Mouse (Mus musculus): ENCODE measurements around the gene Tmem14c.

Tmem14c gene

DNA sequence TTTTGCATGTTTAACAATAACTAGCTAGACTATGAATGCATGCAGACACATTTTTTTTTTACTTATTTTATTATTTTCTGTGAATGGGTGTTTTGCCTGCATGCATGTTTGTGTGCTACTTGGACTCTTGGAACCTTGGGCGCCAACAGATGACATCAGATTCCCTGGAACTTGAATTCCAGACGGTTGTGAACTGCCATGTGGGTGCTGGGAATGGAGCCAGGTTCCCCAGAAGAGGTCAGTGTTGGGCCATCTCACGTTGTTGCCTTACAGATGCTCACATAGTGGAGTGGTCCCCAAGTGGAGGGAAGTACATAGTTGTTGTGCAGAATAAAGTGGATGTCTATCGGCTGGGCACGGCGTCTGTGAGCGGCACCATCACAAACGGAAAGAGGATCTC is 7.1 kb upstream of the Tmem14c start:
- no peak for DNase-seq (ENCODE audit: low spot score)

DNA sequence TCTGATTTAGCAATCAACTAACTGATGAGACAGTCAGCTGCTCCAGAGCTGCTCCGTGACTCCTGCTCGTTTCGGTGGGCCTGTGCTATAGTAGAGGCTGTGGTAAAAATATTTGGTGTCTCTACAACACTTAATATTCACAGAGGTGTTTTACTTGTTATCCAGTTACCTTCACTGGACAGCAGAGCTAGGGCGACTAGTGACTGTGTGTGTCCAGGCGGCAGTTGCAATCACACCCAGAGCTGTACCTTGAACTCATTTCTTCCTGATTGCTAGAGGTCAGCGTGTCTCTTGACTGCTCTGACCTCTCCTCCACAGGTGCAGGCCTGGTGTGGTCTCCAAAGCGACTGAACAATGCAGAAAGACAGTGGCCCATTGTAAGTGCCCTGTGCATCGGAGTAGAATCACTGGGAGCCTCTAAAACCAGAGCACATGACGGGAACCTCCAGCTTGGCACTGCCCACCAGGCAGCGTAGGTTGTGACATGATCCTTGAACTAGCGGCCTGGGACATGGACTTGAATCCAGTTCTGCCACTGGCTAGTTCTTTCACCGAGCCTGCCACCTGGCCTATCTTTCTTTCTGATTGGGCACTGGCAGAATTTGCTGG is 809 bp downstream of the Tmem14c start:
- no peak for DNase-seq (ENCODE audit: low spot score)

- DNase-seq (ENCODE audit: low spot score) = no peak
Measured at GRCm38 (mm10) chr13:41017832-41018231, 1.7 kb downstream of the Tmem14c start.

GRCm38 (mm10) chr13:41018236-41018635 is 2.1 kb downstream of the Tmem14c start:
- DNase-seq (ENCODE audit: low spot score) = no peak

GRCm38 (mm10) chr13:41018756-41019591 is 2.9 kb downstream of the Tmem14c start:
- no peak for DNase-seq (ENCODE audit: low spot score)

DNA sequence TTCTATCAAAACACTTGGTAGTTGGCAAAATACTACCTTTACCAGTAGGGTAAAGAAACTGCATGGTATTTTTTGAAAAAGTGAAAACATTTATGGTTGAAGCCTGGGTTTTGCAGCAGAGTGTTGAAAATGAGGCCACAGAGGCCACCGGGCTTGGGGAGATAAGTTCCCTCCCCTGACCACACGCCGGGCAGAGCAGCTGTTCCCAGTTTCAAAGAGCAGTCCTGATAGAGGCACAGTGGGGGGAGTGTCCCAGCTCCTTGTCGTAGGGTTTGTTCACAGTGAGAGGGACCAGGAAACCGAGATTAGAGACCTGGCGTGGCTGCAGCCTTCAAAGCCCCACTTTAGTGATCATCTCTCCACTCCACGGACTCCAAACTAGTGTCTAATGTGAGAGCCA is 4.4 kb downstream of the Tmem14c start:
- DNase-seq (ENCODE audit: low spot score) = no peak

DNA sequence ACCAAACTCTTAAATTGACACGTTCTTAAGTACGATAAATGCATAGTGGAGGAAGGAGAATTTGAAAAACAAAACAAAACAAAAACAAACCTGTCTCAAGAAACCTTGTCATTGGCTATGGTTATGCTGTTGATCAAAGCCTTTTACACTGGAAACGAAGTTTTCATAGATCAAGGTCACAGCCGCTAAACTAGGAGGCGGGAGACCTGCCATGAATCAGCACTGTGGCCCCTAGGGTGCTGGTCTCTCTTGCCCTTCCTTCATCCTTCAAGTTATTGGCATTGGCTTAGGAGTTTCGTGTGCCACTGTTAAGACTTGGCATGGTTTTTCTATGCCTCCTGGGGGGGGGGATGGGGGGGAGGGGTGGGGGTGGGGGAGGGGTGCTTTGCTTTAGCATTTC is 5.5 kb downstream of the Tmem14c start:
- DNase-seq (ENCODE audit: low spot score) = no peak

DNA sequence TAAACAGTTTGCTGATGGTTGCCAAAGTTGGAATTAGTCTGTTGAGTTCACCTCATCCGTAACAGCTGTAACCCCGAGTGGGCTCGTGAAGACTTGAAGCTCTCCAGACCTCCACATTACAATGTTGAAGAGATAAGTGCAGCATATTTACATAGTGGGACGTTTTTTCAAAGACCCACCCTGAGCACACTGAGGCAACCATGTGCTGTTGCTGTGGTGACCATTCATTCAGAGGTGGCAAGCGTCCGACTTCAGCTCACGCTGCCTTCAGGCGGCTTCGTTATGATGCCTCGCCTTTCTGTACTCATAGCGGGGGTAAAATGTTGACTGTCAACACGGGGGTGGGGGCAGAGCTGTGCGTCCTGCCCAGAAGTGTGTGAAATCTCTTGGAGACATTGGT is 6.0 kb downstream of the Tmem14c start:
- no peak for DNase-seq (ENCODE audit: low spot score)

DNA sequence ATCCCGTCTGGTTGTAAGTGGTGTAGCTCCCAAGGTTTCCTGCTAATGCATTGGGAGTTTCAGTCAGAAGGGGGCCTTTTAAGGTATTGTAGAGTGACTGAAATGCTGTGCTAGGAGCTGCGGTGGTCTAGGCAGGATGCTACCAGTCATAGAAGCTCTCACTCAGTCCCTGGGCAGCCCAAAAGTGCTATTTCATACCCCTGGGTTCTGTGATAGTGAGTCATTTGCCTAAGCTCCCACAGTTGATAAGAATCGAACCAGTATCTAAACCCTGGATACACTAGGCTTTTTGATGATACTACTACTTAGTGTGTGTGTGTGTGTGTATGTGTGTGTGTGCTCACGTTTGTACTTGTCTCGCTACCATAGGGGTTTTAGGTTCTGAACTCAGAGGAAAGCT is 14.0 kb downstream of the Tmem14c start:
- DNase-seq (ENCODE audit: low spot score) = no peak

- no peak for DNase-seq (ENCODE audit: low spot score)
Measured at GRCm38 (mm10) chr13:41042511-41042910, 26.4 kb downstream of the Tmem14c start.

DNA sequence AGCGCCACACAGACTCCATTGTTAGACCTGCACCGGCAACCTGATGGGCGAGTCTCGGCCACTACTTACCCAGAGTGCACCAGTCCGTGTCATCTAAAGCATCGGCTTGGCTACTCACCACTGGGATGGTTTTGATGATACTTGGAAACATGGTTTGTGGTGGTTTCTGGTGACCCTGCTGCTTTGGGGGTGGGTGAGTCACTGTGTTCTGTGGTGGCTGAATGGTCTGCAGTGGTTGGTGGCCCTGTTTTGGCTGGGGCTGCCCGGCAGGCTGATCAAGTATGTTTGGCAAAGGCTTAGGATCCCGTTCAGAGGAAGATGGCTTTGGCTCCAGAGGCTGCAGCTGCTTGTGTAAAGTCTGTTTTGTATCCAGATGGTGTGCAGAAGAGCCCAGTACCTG is 29.8 kb downstream of the Tmem14c start:
- DNase-seq (ENCODE audit: low spot score) = no peak

DNA sequence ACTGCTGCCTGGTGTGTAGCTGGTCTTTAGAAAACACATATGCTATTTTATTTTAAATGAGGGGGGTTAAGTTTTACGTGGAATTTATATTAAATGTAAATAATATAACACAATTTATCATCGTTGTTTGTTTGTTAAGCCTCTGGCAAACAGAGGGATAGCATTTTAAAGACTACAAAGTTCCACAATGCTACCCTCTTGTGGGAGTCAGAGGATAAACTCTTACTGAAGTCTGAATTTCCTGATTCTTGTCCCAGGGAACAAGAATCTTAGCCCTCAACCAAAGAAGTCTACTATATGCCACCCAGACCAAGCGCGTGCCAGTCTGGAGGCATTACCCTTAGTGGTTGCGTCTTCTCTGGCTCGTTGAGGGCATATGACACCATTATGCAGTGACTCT is 31.2 kb downstream of the Tmem14c start:
- no peak for DNase-seq (ENCODE audit: low spot score)

DNA sequence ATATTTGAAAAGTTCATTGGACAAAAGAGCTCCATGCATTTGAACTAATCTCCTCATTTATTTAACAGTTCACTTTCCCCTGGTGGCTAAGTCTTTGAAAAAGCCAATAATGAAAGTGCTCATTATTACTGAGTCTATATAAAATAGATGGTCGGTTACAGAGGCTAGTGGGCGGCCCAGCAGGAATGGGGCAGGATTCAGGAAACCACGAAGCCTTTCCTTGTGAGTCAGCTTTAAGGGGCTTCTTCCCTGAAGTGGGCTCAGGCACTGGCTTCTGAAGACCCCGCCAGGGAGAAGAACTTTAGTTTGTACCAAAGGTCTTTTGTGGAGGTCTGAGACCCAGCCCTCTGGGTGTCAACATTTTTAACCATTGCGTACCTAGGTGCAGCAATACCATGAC is 35.9 kb downstream of the Tmem14c start:
- no peak for DNase-seq (ENCODE audit: low spot score)

GRCm38 (mm10) chr13:41067618-41068017 is 51.5 kb downstream of the Tmem14c start:
- no peak for DNase-seq (ENCODE audit: low spot score)

GRCm38 (mm10) chr13:41071617-41072016 is 55.5 kb downstream of the Tmem14c start:
- DNase-seq (ENCODE audit: low spot score) = no peak

Data from urinary bladder, postnatal 25 days (tissue).